Comparison of ENCODE assay signal across 11 mouse cellular contexts in the genomic region with DNA sequence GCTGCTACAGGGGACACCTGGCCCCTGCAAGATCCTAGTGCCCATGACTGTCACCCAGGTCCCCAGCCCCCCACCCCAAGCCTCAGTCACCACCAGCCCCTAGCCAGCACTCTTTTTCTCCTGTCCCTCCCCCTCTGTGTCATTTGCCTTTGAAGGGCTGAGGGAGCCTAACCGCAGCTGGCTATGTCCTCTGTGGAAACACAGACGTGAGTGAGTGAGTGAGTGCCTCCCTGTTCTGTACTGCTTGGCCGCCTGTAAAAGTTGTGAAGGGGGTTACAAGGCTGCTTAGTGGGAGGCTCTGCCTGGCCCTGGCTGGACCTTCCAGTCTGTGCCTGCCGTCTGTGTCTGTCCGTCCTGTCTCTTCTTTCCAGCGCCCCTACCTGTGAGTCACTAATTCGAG. TPM values are rescaled to one million over a fixed set of nuclear protein-coding genes. Genes with fewer than 3 reads are reported as not detected.
DNase-seq lines count a peak whose midpoint lies in the region; ATAC-seq and TF ChIP-seq lines count a peak whose summit lies in the region.
"Had no signal": no experiment of that assay in that cellular context is flagged by ENCODE, and none has a peak within 500 bp of the region (broad histone marks: within the 10 kb centered on the region; RNA-seq: fewer than 3 reads in every experiment).

No protein-coding gene starts in this region.

- peaks cover 4% of the 10 kb centered on the region; the same call in 1 of the 2 replicates for H3K27me3 ChIP-seq in heart, embryonic 11.5 days (ENCODE audit: control insufficient read depth, insufficient read depth, low read length)
- H3K27me3 ChIP-seq in lung, embryonic 15.5 days: no peaks in the 10 kb centered on the region
- H3K27me3 ChIP-seq in hindbrain, postnatal 0 days (ENCODE audit: insufficient read depth, low read length): no peaks in the 10 kb centered on the region
- H3K27me3 ChIP-seq in myocyte (ENCODE audit: control insufficient read depth, insufficient read depth, insufficient read length): no peaks in the 10 kb centered on the region
- H3K27me3 ChIP-seq: neural tube, embryonic 12.5 days had no signal

- no peak for TF ChIP-seq POLR2A in myocyte (IDR thresholded peaks at IDR 0.05; ENCODE audit: insufficient read length, low read depth)

- peaks cover 6% of the 10 kb centered on the region; the same call in 1 of the 2 replicates for H3K4me1 ChIP-seq in heart, embryonic 11.5 days (ENCODE audit: control insufficient read depth, insufficient read depth, low read length)
- H3K4me1 ChIP-seq in lung, embryonic 15.5 days: peaks cover 17% of the 10 kb centered on the region
- H3K4me1 ChIP-seq in hindbrain, postnatal 0 days (ENCODE audit: insufficient read depth, low read length): no peaks in the 10 kb centered on the region

- H3K9me3 ChIP-seq in heart, embryonic 11.5 days (replicated peaks; ENCODE audit: control insufficient read depth, low read length): no peaks in the 10 kb centered on the region
- H3K9me3 ChIP-seq in lung, embryonic 15.5 days: no peaks in the 10 kb centered on the region
- H3K9me3 ChIP-seq in hindbrain, postnatal 0 days (ENCODE audit: low read length): no peaks in the 10 kb centered on the region
- H3K9me3 ChIP-seq: neural tube, embryonic 12.5 days had no signal

- no peak overlapping the region for H3K4me3 ChIP-seq in heart, embryonic 11.5 days (ENCODE audit: low read depth, low read length)
- H3K4me3 ChIP-seq in lung, embryonic 15.5 days: no peak overlapping the region
- H3K4me3 ChIP-seq in hindbrain, postnatal 0 days (ENCODE audit: low read length): no peak overlapping the region
- no peak overlapping the region for H3K4me3 ChIP-seq in myocyte
- H3K4me3 ChIP-seq: neural tube, embryonic 12.5 days had no signal

- H3K27ac ChIP-seq in heart, embryonic 11.5 days (ENCODE audit: low read depth, low read length): peak overlapping the region; percentile 70
- H3K27ac ChIP-seq in lung, embryonic 15.5 days: peak overlapping the region; percentile 91
- H3K27ac ChIP-seq in hindbrain, postnatal 0 days: peak overlapping the region; percentile 32; the same call in 1 of the 2 replicates
- H3K27ac ChIP-seq: neural tube, embryonic 12.5 days had no signal

- H3ac ChIP-seq in myocyte (ENCODE audit: control insufficient read depth, insufficient read length): no peak overlapping the region

- H3K4me2 ChIP-seq in heart, embryonic 11.5 days: no peak overlapping the region
- H3K4me2 ChIP-seq in lung, embryonic 15.5 days: peak overlapping the region; percentile 16; the same call in 1 of the 2 replicates
- H3K4me2 ChIP-seq in hindbrain, postnatal 0 days (ENCODE audit: low read depth, low read length): no peak overlapping the region
- peak overlapping the region; percentile 57 for H3K4me2 ChIP-seq in myocyte (ENCODE audit: low read depth)
- H3K4me2 ChIP-seq: neural tube, embryonic 12.5 days had no signal

- no peak for ATAC-seq in heart, embryonic 11.5 days (replicated peaks; ENCODE audit: insufficient number of reproducible peaks, low FRiP score, low TSS enrichment)
- peak; percentile 50 for ATAC-seq in lung, embryonic 15.5 days (ENCODE audit: borderline replicate concordance, extremely low read depth, low FRiP score, low TSS enrichment)
- ATAC-seq in hindbrain, postnatal 0 days: peak; percentile 38

- no peak overlapping the region for H3K9ac ChIP-seq in heart, embryonic 11.5 days (ENCODE audit: low read depth, low read length)
- H3K9ac ChIP-seq in lung, embryonic 15.5 days: no peak overlapping the region
- no peak overlapping the region for H3K9ac ChIP-seq in hindbrain, postnatal 0 days (replicated peaks; ENCODE audit: low read length)
- H3K9ac ChIP-seq: neural tube, embryonic 12.5 days had no signal

- DNase-seq in heart, postnatal 36 days: no peak
- DNase-seq in lung, postnatal 36 days: no peak
- no peak for DNase-seq in hindbrain, postnatal 0 days (ENCODE audit: low spot score)
- no peak for DNase-seq in adrenal gland, postnatal 25 days
- no peak for DNase-seq in c-Kit-positive CD71-positive TER-119-positive erythroid progenitor cells, embryonic 14.5 days (ENCODE audit: low spot score)
- DNase-seq: cerebellum, adult 11 months; thymus, adult 2 months had no signal

- 49% methylated on average over 7 of the region's 7 CpGs for WGBS in heart, embryonic 11.5 days (ENCODE audit: insufficient replicate concordance)
- WGBS in lung, embryonic 15.5 days: 36% methylated on average over 7 of the region's 7 CpGs
- WGBS in hindbrain, postnatal 0 days: 49% methylated on average over 7 of the region's 7 CpGs

- TF ChIP-seq CTCF in hindbrain, postnatal 0 days (IDR thresholded peaks at IDR 0.05; ENCODE audit: low read depth): no peak

- no peaks in the 10 kb centered on the region for H3K79me2 ChIP-seq in myocyte (ENCODE audit: control insufficient read depth, insufficient read depth)

- H3K36me3 ChIP-seq in heart, embryonic 11.5 days (ENCODE audit: control insufficient read depth, insufficient read depth, low read length): no peaks in the 10 kb centered on the region
- no peaks in the 10 kb centered on the region for H3K36me3 ChIP-seq in lung, embryonic 15.5 days
- H3K36me3 ChIP-seq in hindbrain, postnatal 0 days (ENCODE audit: insufficient read depth, low read length): no peaks in the 10 kb centered on the region
- H3K36me3 ChIP-seq in myocyte (ENCODE audit: control insufficient read depth, insufficient read depth): no peaks in the 10 kb centered on the region
- H3K36me3 ChIP-seq: neural tube, embryonic 12.5 days had no signal

- intact Hi-C loops in heart, postnatal 36 days (cut with DNase I): no loop called here

TF ChIP-seq in myocyte, 11 proteins besides CTCF, POLR2A, EP300 and RAD21:
- peak in 1 of 3 experiments; percentile 20 for TF ChIP-seq MYOD1 (IDR thresholded peaks at IDR 0.05; ENCODE audit: control insufficient read depth in 1 of 3, insufficient read length in 2 of 3, low read depth in 2 of 3)
- no peak for TF ChIP-seq MYOG (IDR thresholded peaks at IDR 0.05; ENCODE audit: control insufficient read depth in 1 of 3, insufficient read depth in 1 of 3, insufficient read length in 2 of 3, low read depth in 2 of 3)

RNA-seq across cellular contexts. Expression of a gene that starts 5.4 kb away (rescaled TPM):
- polyA plus RNA-seq in heart, embryonic 11.5 days (2014; fragmentation: Nextera tagmentation; extraction: Ambion mirVana): 2.2 and 2.7 TPM in 2 replicates
- 1 to 10 TPM; 5.7 to 6.0 TPM for total RNA-seq in heart, postnatal 36 days (2021)
- 3.6 and 4.1 TPM in 2 replicates for polyA plus RNA-seq in lung, embryonic 15.5 days (2015; fragmentation: Nextera tagmentation; extraction: Ambion mirVana)
- 14.4 and 14.5 TPM in 2 replicates for total RNA-seq in hindbrain, postnatal 0 days (2014; rRNA removed)
- 5.9 and 6.8 TPM in 2 replicates for polyA plus RNA-seq in hindbrain, postnatal 0 days (2015; fragmentation: Nextera tagmentation; extraction: Ambion mirVana)
- 12.1 TPM for polyA plus RNA-seq in myocyte (2012; fragmentation: generic; extraction: Trizol)
- 14.4 and 15.0 TPM in 2 replicates for total RNA-seq in adrenal gland, postnatal 25 days (2021)

Comparison
In these comparisons a context has a peak if more than half of its experiments do, and no peak if none do; other contexts are left out.
1. H3K27ac ChIP-seq: peak in every context shown above with its lines; median percentile 91 in lung, embryonic 15.5 days; 70 in heart, embryonic 11.5 days; 32 in hindbrain, postnatal 0 days.
2. H3K4me2 ChIP-seq: peak in lung, embryonic 15.5 days (single experiment) and myocyte (single experiment); none in heart, embryonic 11.5 days (single experiment) and hindbrain, postnatal 0 days (single experiment).